Mouse (Mus musculus) neural tube, embryonic 12.5 days (tissue): ENCODE data around the gene Ddx46. TPM values are rescaled to one million over a fixed set of nuclear protein-coding genes. Genes with fewer than 3 reads are reported as not detected.

Experiments
- polyA plus RNA-seq: library from polyadenylated mRNA; unstranded; fragments of >200 nt; fragmentation: Nextera tagmentation; extraction: Ambion mirVana; gene quantifications from 2 replicates; pipeline ENCODE4 v1.2.1, GENCODE M21; 2016

Gene Ddx46
- polyA plus RNA-seq, 1 experiment from 2014 or later: 43.5 TPM

Other genes with a start within 250 kb of the Ddx46 start
- 0.22 TPM in 2 replicates for gene Slc34a1, start 236.8 kb upstream of the Ddx46 start, polyA plus RNA-seq
- not detected in 2 replicates for gene Pfn3, start 219.8 kb upstream of the Ddx46 start, polyA plus RNA-seq
- gene F12, start 208.2 kb upstream of the Ddx46 start, polyA plus RNA-seq: 0.17 TPM in 1 of 2 replicates, not detected in the other
- gene Grk6, start 190.0 kb upstream of the Ddx46 start, polyA plus RNA-seq: 51.8 and 52.4 TPM in 2 replicates
- gene Prr7, start 170.8 kb upstream of the Ddx46 start, polyA plus RNA-seq: 1.8 TPM in 2 replicates
- 575 and 596 TPM in 2 replicates for gene Dbn1, start 146.9 kb upstream of the Ddx46 start, polyA plus RNA-seq
- 158 and 166 TPM in 2 replicates for gene Pdlim7, start 121.4 kb upstream of the Ddx46 start, polyA plus RNA-seq
- 3.7 and 4.3 TPM in 2 replicates for gene Dok3, start 105.7 kb upstream of the Ddx46 start, polyA plus RNA-seq
- gene Ddx41, start 98.4 kb upstream of the Ddx46 start, polyA plus RNA-seq: 64.1 and 64.4 TPM in 2 replicates
- 66.9 and 70.7 TPM in 2 replicates for gene Fam193b, start 63.9 kb upstream of the Ddx46 start, polyA plus RNA-seq
- gene Tmed9, start 61.3 kb upstream of the Ddx46 start, polyA plus RNA-seq: 109 and 111 TPM in 2 replicates
- 42.4 and 44.3 TPM in 2 replicates for gene B4galt7, start 35.1 kb upstream of the Ddx46 start, polyA plus RNA-seq
- 78.8 and 80.7 TPM in 2 replicates for gene Caml, start 12.0 kb upstream of the Ddx46 start, polyA plus RNA-seq
- 74.6 and 78.9 TPM in 2 replicates for gene B230219D22Rik, start 58.1 kb downstream of the Ddx46 start, polyA plus RNA-seq
- gene Txndc15, start 79.6 kb downstream of the Ddx46 start, polyA plus RNA-seq: 112 and 121 TPM in 2 replicates
- 27.9 and 31.5 TPM in 2 replicates for gene Pcbd2, start 92.3 kb downstream of the Ddx46 start, polyA plus RNA-seq
- gene Catsper3, start 149.5 kb downstream of the Ddx46 start, polyA plus RNA-seq: not detected in 2 replicates
- 0.49 and 2.0 TPM in 2 replicates for gene Pitx1, start 201.2 kb downstream of the Ddx46 start, polyA plus RNA-seq